Mouse (Mus musculus) right cerebral cortex, adult 18-20 months (tissue): ENCODE measurements at regions not wholly inside any gene's neighbourhood (a gene's known extent, or its start where the extent isn't known, plus 50 kb on each side); places are given as distances from the start of the nearest gene placed in this dataset.
A peak's percentile ranks its signal among the peaks of the same experiment; 100 is the strongest.
"Not testable (repeated sequence)": the region's sequence is repeated elsewhere in the genome, so short reads cannot be mapped to it uniquely, and the experiment has no call there.

ENCODE experiments used
- DNase-seq: peaks from one replicate; pipeline ENCODE4 v3.0.0; 2022; ENCODE audit warnings: mixed read lengths

DNA sequence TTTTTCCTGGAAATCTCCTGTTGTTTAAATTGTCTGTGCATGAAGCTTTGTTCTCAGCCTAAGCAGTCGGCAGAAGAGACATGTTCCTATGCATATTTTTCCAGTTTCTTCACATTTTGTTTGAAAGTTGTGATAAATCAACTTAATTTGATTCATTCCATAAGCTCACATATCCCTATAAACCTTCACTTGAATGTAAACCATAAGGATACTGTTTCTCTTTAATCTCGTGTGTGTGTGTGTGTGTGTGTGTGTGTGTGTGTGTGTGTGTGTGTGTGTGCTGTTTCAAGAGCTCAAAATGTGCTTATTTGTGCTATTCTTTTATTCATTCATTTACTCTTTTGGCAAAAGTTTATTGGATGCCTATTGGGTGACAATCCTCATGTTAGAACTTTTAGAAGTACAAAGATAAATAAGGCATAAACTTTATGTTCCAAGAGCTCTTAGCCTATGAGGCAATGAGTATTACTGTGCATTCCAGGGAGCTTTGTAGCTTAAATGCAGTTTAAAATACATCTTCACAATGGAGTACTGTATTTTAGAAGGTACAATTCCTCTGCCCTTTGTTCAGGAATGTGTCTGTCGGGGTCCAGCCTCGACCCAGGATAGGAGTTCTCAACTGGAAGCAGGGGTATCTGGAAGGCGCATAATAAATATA, 229.4 kb upstream of the Dcbld2 start:
- no peak for DNase-seq

DNA sequence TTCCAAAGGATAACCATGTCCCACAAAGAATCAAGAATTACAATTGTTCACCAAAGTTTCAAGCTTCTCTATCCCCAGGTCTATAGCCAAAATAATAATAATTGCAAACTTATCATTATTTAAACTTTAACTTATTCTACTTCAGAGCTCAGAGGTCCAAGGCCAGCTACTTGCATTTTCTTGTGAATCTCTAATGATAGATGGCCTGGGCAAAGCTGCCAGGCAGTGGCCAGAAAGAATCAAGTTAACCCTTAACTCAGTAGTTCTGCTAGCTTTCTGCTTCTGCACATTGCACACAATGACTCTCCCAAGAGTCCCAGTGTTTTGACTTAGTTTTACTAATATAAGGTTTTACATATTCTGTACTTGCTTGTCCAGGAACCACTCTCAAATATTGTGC, 228.3 kb upstream of the Dcbld2 start:
- not testable (repeated sequence) for DNase-seq

DNA sequence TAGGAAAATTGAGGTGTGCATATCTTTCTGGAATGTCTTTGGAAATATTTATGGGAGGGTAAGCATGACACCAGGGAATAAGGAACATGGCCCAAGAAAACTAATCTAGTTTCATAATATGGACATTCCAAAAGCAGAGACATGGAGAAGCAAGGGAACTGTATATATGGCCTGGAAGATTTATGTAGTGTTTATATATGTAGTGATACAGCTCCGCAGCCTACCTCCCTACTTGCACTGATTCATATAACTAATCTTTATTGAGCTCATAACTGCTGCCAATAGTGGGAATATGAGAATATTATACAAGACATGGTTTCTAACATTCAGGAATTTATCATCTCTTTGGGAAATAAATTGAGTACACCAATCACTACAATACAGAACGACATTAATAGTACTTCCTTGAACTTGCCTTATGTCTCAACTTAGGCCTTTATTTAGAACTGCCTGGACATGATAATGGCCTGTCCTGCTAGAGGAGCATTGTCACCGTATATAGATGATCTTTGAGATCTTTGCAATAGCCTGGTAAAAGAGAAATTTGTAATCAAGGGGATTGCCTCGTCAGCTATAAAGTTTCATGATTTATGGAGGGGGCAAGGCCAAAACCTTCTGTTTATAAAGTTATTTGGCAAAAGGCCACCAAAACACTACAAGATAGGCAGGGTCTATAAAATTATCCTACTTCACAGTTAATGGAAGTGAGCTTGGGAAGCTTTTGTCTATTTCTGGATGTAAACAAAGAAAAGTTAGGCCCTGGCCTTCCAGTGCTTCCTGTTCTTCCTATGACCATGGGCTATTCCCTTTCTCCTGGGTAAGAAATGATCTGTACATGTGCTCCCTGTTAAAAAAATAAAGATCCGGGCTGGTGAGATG, 213.4 kb upstream of the Dcbld2 start:
- no peak for DNase-seq

DNA sequence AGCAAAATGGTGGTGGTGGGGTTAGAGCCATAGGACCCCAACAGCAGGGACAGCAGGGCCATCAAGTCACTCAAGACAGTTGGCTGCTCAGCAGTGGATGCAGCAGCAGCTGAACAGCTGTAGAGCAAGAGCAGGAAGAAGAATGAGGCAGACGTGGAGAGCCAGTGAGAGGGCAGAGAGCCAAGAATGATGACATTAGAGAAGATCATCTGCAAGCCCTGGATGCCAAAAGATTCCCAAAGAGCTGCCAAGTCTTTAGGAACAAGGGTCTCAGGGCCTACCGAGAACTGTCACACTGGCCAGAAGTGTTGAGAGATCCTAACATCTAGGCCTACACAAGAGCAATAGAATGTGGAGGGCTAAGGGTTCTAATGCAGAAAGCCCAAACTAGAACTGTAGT, 196.4 kb upstream of the Dcbld2 start:
- no peak for DNase-seq

DNA sequence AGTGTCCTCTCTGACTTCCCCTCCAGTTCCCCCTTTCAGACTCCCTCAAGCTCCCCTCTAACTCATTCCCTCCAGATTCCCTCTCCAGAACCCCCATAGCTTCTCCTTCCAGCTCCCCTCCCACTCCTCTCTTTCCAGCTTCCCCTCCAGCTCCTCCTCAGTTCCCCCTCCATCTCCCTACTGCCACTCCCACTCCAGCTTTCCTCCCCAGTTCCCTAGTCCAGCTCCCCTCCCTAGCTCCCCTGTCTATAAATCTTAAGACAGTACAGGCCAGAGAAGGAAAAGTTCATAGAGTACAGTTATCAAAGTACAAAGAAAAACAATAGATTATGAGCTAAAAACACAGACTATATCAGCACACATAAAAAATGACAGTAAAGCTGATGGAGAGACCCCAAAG, 173.6 kb upstream of the Dcbld2 start:
- DNase-seq = no peak

DNA sequence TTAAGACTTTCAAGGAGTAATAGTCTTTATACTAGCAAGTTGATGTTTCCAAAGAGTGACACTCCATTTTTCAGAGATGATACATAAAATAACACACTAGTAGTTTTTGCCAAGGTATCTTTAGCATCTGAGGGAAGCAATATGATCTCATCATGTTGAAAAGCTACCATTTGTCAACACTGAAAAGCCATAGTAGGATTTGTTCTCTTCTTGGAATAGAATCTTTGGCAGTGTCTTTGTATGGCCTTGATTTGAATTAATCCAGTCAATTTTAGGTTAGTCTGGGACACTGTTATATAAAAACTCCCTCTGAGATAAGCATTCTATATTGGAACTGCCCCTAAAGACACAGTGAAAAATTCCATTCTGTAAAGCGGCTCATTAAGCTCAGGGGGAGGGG, 171.4 kb upstream of the Dcbld2 start:
- no peak for DNase-seq

DNA sequence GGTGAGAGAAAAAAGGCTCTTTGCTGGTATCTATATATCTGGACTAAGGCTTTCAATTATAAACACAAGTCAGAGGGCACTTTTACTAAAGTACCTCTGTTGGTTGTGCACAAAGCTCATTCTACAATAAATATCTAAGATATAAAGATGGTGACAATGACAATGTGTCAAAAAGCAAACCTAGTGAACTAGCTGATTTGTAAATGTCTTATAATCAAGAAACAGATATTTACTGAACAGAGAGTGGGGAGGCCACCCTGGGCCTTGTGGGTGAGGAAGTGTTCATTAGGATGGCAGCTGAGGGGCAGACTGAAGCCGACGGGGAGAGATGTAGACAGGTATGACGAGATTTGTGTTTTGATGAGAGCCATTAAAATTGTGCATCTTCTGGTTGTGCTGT, 132.0 kb upstream of the Dcbld2 start:
- DNase-seq = no peak

DNA sequence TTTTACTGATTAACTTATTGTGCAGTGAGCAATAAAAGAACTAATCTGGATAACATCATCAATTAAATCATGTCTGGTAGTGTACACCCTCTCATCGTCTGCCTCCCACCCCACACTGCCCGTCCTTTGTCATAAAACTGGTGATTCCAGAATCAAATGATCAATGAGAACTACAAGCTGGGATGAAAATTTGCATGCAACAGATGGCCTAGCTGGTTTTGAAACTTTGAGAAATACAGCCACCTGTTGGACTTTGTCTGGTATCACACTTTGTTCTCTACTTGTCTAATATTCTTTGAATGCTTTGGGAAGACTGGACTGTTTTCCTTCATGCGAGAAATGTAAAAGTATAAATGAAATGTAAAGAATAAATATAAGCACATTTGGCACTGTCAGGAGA, 126.8 kb upstream of the Dcbld2 start:
- no peak for DNase-seq

DNA sequence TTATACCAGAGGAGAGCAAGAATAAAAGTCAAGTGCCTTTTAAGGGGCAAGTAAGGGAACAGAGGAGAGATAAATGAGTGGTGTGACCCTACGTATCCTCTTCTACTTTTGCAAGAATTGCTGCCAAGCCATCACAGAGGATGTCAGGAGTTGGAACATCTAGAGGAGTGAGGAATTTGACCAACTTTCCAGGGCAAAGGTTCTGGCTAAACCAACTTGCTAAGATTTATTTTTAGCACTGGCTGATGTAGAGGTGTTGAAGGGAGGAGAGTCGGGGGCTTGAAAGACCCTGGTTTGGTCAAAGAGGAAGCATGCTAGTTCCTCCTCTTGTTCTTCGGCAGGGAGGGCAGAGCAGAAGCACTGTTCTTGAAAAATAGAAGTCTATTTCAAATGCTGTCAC, 113.8 kb upstream of the Dcbld2 start:
- no peak for DNase-seq

DNA sequence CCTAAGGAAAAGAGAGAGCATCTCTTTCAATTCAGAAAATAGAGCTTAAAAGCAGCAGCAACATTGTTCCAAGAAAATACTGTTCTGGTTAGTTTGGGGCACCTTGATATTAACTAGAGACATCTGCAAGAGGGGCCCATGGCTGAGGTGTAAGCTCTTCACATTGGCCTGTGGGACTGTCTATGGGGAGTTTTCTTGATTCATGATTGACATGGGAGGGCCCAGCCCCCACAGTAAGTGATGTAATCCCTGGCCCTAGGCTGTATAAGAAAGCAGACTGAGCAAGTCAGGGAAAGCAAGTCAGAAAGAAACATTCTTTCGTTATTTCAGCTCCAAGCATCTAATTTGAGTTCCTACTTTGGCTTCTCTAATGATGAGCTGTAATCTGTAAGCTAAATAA, 113.1 kb upstream of the Dcbld2 start:
- no peak for DNase-seq

DNA sequence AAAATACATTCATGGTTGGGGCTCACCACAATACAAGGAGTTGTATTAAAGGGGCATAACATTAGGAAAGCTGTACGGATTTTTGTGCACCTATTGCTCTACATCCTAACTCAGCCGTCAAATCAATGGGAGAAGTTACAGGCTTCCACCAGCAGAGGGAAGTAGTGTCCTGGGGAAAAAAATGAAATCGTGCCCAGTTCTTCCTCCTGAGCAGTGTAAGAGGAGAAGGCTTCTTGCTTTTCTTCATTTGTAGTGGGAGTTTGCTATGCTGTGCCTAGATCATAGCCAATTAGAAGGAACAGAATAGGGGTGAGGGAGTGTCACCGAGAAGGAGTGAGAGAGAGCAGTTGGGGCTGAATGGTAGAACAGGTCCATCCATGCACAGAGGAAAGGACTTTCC, 108.7 kb upstream of the Dcbld2 start:
- peak; percentile 60 for DNase-seq

DNA sequence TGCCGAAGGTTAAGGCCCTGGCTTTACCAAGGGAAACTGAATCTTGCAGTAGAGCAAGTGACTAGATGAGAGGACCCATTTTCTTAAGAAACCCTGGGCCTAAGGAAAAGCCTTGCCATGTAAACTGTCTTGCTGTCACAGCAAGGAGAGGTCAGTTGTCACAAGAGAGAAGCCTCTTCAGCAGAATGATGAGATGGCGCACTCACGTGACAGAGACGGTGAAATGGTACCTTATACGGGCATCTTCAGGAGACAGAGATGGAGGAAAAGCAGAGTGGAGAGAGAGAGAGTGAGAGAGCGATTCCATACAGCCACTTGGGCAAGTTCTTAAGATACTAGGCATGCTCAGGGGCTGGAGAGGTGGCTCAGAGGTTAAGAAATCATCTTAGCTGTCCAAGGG, 108.1 kb upstream of the Dcbld2 start:
- no peak for DNase-seq

DNA sequence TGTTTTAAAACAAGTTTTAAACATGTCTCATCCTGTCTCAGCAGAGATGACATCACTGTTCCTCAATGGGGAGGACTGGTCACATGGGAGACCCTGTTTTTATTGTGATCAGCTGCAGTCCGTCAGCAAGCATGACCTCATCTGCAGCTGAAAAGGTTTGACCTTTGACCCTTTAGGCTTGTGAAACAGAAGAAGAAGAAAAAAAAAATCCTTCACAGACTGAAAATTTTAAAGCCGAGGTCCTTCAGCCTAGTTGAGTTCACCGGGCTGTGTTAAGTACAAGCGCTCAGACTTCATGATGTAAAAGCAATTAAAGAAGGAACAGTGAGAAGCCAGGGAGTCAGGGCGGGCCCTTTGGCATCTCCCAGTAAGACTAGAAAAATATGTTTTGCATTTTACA, 104.7 kb upstream of the Dcbld2 start:
- no peak for DNase-seq

DNA sequence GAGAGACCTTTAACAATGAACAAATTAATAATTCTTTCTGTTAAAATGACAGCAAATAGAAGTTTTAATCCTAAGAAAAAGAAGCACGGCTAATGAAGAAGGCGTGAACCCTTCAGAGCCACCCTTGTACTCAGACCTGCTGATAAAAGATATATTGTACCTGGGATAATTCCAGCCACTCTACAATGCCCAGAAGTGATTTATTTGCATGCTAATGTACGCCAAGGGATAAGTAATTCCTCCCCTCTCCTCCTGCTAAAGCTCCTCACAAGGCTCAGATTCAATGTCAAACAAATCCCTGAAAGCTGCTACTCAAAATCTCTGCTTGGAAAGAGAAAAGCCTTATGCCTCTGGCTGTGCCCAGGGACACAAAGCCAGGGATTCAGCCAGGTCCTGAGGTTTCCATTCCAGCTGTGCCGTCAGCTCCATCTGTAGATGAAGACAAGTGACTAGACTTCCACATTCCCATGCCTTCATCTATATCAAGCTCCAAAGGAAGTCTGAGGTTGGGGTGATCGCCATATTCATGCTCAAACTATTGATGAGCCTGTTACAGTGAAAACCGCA, 91.3 kb upstream of the Dcbld2 start:
- no peak for DNase-seq

DNA sequence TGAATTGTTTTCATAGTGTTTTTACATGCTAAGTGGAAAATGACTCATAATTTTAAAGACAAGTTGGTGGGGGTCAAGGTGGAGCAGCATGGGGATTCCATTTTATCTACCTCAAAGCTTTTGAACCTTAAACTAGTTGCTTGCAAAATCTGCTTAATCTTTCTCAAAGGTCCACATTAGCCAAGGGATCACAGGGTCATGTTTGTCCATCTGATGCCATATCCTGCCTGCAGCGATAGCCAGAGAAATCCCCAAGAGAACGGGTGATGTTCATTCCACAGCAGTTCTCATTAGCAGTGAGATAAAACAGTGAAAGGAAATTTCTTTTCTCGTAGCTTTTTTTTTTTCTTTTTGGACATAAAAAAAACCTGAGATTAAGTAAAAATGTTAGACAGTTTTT, 77.2 kb upstream of the Dcbld2 start:
- no peak for DNase-seq

DNA sequence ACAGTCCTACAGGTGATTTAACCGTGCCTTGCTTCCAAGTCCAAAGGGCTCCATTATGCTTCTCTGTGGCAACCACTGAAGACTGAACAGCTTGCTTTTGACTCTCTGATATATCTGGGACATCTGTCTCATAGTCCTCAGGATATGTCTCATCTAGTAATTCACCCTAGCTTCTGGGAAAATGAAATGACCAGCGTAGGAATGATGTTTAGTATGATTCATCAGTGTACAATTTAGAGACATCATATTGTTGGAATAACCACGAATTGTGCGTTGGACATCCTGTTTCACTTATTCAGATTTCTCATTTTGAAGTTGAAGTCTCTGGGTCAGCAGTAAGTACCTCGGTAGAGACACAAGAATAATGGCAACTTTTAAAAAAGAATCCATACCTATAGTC, 64.3 kb upstream of the Dcbld2 start:
- no peak for DNase-seq

DNA sequence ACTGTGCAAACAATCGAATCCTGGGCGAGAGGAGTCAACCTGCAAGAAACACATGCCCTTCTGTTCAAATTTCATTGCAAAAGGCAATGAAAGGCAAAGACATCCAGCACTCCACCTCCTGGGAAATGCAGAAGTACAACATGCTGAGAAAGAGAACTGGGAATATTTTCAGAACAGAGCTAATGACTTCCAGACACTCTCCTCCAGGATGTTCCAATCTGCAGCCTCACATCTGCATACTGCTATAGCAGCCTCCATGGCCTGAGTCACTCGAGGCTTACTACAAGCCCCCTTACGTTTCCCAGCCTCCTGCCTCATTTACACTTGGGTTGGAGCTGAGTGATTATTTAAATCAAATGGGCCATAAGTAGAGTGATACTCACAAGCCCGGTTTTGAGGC, 58.9 kb upstream of the Dcbld2 start:
- no peak for DNase-seq

DNA sequence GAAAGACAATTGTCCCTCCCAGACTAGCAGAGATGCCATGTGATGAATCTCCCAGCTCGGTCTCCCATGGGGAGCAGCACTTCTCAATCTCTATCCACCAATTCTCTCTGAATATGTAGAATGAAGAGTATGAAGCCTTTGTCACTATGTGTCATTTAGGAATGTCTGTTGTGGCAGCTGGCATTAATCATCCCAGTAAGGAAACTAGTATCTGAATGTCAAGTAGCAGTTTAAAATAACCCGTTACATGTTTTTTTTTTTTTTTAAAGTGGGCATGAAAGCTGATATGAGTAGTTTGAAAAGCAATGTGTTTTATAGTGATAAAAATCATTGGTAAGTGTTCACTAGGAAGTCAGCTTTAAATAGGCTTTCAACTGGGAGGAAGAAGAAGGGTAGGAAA, 58.4 kb upstream of the Dcbld2 start:
- DNase-seq = no peak

DNA sequence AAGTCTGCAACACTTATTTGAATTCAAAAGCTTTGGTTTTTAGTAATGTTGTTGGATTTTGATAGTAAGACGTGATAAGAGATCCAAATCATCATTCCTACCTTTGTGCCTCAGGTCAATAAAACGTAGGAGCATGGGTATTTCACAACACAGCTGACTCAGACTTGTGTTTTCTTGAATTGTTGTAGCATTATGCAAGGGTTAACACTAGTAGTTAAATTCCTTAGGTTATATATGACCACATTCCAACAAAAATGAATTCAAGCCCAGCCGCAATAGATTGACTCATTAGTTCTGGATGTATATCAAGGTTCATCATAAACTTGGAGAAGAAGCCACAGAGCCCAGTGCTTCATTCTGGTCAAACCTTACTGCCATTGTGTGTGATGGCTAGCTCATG, 56.1 kb upstream of the Dcbld2 start:
- no peak for DNase-seq

DNA sequence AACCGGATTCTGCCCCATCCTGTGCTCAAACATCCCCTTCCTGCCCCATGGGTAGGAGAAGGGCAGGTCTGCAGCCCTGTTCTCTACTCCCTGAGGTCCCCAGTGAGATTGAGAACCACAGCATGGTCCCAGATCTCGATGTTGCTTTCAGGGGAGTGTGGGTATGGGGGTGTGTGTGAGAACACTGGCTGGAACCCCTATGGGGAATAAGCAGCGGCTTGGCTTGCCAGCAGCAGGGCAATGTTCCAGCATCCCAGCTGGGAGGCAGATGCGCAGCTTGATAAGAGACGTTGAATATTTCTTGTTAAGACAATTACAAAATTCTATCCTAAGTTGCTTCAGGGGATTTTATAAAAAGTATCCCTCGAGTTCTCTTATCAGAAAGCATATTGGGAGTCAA, 53.7 kb upstream of the Dcbld2 start:
- no peak for DNase-seq
